Mouse (Mus musculus) kidney, embryonic 16.5 days (tissue): Measurements from ENCODE around the gene Aspdh. TPM values are rescaled to one million over a fixed set of nuclear protein-coding genes. Genes with fewer than 3 reads are reported as not detected.

Experiments used
- ATAC-seq: fragments of 200-750 bp; cut with Nextera tagmentation; 2 replicates; pipeline ENCODE4 v1.8.0; 2017; ENCODE audit warnings: moderate TSS enrichment; ENCODE audit not compliant: low FRiP score, low TSS enrichment
- H3K27ac ChIP-seq: fragments of 300-500 bp; sonication (generic); 2 replicates; pipeline ENCODE4 v1.5.1; 2014; ENCODE audit warnings: low read length
- H3K27me3 ChIP-seq: fragments of 300-500 bp; sonication (generic); 2 replicates; pipeline ENCODE4 v1.6.1; 2014; ENCODE audit warnings: low read length, control low read depth, mixed read lengths; ENCODE audit not compliant: insufficient read depth
- H3K36me3 ChIP-seq: fragments of 300-500 bp; sonication (generic); 2 replicates; pipeline ENCODE4 v1.6.1; 2014; ENCODE audit warnings: low read length, control low read depth, mixed read lengths; ENCODE audit not compliant: insufficient read depth
- H3K4me1 ChIP-seq: fragments of 300-500 bp; sonication (generic); 2 replicates; pipeline ENCODE4 v1.6.1; 2014; ENCODE audit warnings: low read length, control low read depth, mixed read lengths; ENCODE audit not compliant: insufficient read depth
- H3K4me2 ChIP-seq: fragments of 300-500 bp; sonication (generic); replicated peaks from 2 replicates; pipeline ENCODE4 v1.6.1; 2014; ENCODE audit warnings: low read depth, low read length
- H3K4me3 ChIP-seq: fragments of 300-500 bp; sonication (generic); 2 replicates; pipeline ENCODE4 v1.5.1; 2014; ENCODE audit warnings: mild to moderate bottlenecking, low read length
- H3K9ac ChIP-seq: fragments of 300-500 bp; sonication (generic); replicated peaks from 2 replicates; pipeline ENCODE4 v1.6.1; 2014; ENCODE audit warnings: low read length
- H3K9me3 ChIP-seq: fragments of 300-500 bp; sonication (generic); 2 replicates; pipeline ENCODE4 v1.6.1; 2016; ENCODE audit warnings: low read length, control low read depth
- WGBS: fragments of 180-500 bp; shearing (Covaris S2); extraction: QIAGEN DNeasy Blood & Tissue Kit; methylation state at CpG from one replicate; pipeline ENCODE4 v1.1.7; 2014; 5-methylcytosine and 5-hydroxymethylcytosine counted together
- polyA plus RNA-seq: library from polyadenylated mRNA; unstranded; fragments of >200 nt; fragmentation: Nextera tagmentation; extraction: Ambion mirVana; gene quantifications from 2 replicates; pipeline ENCODE4 v1.2.1, GENCODE M21; 2015

Aspdh gene
- polyA plus RNA-seq, 1 experiment from 2014 or later: 6.9 TPM

GRCm38 (mm10) chr7:44444886-44445527, 20.2 kb upstream of the Aspdh start:
- H3K27ac ChIP-seq: no peak overlapping the region
- no peak overlapping the region for H3K4me3 ChIP-seq
- peaks cover 14% of the 10 kb centered on the region for H3K4me1 ChIP-seq
- H3K36me3 ChIP-seq: no peaks in the 10 kb centered on the region
- no peak for ATAC-seq
- H3K9ac ChIP-seq: no peak overlapping the region
- no peaks in the 10 kb centered on the region for H3K9me3 ChIP-seq
- H3K27me3 ChIP-seq: peaks cover 66% of the 10 kb centered on the region
- H3K4me2 ChIP-seq: no peak overlapping the region
- 6% methylated on average over 29 of the region's 29 CpGs for WGBS

DNA sequence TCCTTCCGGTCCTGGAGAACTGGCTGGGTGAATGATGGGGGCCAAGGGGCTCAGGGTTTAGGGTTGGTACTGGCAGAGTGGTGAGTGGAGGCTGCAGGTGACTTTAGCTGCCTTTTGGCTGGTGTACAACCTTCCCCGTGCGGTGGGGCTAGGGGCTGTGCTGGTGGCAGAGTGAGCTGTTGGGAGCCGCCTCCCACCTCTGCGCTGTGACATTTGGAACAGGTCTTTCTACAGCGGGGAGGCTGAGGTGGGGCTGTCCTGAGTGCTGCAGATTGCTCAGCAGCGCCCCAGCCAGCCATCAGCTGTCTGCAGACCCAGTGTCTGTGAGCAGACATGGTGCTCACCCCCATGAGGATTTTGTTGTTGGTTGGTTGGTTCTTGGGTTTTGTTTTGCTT, 19.7 kb upstream of the Aspdh start:
- H3K36me3 ChIP-seq: no peaks in the 10 kb centered on the region
- no peak overlapping the region for H3K4me2 ChIP-seq
- H3K27me3 ChIP-seq: peaks cover 61% of the 10 kb centered on the region
- H3K9ac ChIP-seq: no peak overlapping the region
- no peak for ATAC-seq
- H3K4me3 ChIP-seq: no peak overlapping the region
- no peak overlapping the region for H3K27ac ChIP-seq
- peaks cover 14% of the 10 kb centered on the region for H3K4me1 ChIP-seq
- 9% methylated on average over 7 of the region's 7 CpGs for WGBS
- no peaks in the 10 kb centered on the region for H3K9me3 ChIP-seq

- 42% methylated on average over 12 of the region's 12 CpGs for WGBS
- Histone ChIP-seq H3K4me3 (no peak overlapping the region), H3K9ac (no peak overlapping the region), H3K36me3 (no peaks in the 10 kb centered on the region), H3K4me1 (peaks cover 14% of the 10 kb centered on the region), H3K9me3 (no peaks in the 10 kb centered on the region), H3K27ac (no peak overlapping the region), H3K4me2 (no peak overlapping the region), H3K27me3 (peaks cover 53% of the 10 kb centered on the region)
- ATAC-seq: no peak
Measured at GRCm38 (mm10) chr7:44446070-44446855, 18.9 kb upstream of the Aspdh start.

DNA sequence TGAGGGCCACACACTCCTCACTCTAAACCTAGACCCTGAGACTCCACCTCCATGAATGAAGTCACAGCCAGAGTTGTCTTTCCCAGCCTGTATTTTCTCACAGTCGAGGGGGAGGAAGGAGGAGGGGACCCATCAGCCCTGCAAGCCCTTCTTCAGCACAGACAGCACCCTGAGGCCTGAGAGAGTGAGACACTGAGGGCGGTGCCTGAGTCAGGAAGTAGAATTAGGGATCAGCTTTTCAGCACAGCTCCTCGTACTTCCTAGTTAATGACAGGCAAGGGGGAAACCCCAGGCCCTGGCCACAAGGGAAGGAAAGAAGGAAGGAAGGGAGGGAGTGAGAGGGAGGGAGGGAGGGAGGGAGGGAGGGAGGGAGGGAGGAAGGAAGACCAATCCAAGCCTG, 11.9 kb upstream of the Aspdh start:
- Histone ChIP-seq H3K36me3 (no peaks in the 10 kb centered on the region), H3K4me3 (no peak overlapping the region), H3K27me3 (no peaks in the 10 kb centered on the region), H3K4me2 (no peak overlapping the region), H3K9ac (no peak overlapping the region), H3K27ac (no peak overlapping the region), H3K4me1 (no peaks in the 10 kb centered on the region), H3K9me3 (peaks cover under 1% of the 10 kb centered on the region; the same call in 1 of the 2 replicates)
- whole genome bisulfite sequencing: 8% methylated on average over 3 of the region's 3 CpGs
- no peak for ATAC-seq

- ATAC-seq: no peak
- no peak overlapping the region for H3K9ac ChIP-seq
- H3K9me3 ChIP-seq: peaks cover 6% of the 10 kb centered on the region; the same call in 1 of the 2 replicates
- H3K27ac ChIP-seq: no peak overlapping the region
- no peaks in the 10 kb centered on the region for H3K4me1 ChIP-seq
- no peak overlapping the region for H3K4me3 ChIP-seq
- 83% methylated on average over 1 of the region's 1 CpGs for WGBS
- H3K36me3 ChIP-seq: no peaks in the 10 kb centered on the region
- H3K4me2 ChIP-seq: no peak overlapping the region
- peaks cover 19% of the 10 kb centered on the region for H3K27me3 ChIP-seq
Measured at GRCm38 (mm10) chr7:44456302-44456701, 8.9 kb upstream of the Aspdh start.

GRCm38 (mm10) chr7:44460067-44460466, 5.1 kb upstream of the Aspdh start:
- Histone ChIP-seq H3K36me3 (no peaks in the 10 kb centered on the region), H3K27me3 (peaks cover 53% of the 10 kb centered on the region), H3K4me2 (no peak overlapping the region), H3K9me3 (peaks cover 6% of the 10 kb centered on the region; the same call in 1 of the 2 replicates), H3K27ac (no peak overlapping the region), H3K9ac (no peak overlapping the region), H3K4me1 (0 out of 2 replicates have a peak, but pooled peaks cover 4% of the 10 kb centered on the region), H3K4me3 (no peak overlapping the region)
- no peak for ATAC-seq
- WGBS: 65% methylated on average over 6 of the region's 6 CpGs

- WGBS: 75% methylated on average over 31 of the region's 31 CpGs
- H3K27ac ChIP-seq: no peak overlapping the region
- H3K4me2 ChIP-seq: no peak overlapping the region
- 0 out of 2 replicates have a peak, but pooled peaks cover 4% of the 10 kb centered on the region for H3K4me1 ChIP-seq
- H3K27me3 ChIP-seq: peaks cover 55% of the 10 kb centered on the region
- no peak overlapping the region for H3K4me3 ChIP-seq
- no peaks in the 10 kb centered on the region for H3K36me3 ChIP-seq
- peaks cover 6% of the 10 kb centered on the region; the same call in 1 of the 2 replicates for H3K9me3 ChIP-seq
- no peak overlapping the region for H3K9ac ChIP-seq
- ATAC-seq: no peak
Measured at GRCm38 (mm10) chr7:44460767-44461502, 4.3 kb upstream of the Aspdh start.

- Histone ChIP-seq H3K9me3 (peaks cover 6% of the 10 kb centered on the region; the same call in 1 of the 2 replicates), H3K4me1 (0 out of 2 replicates have a peak, but pooled peaks cover 4% of the 10 kb centered on the region), H3K9ac (no peak overlapping the region), H3K36me3 (no peaks in the 10 kb centered on the region), H3K4me3 (no peak overlapping the region; the same call in 1 of the 2 replicates), H3K4me2 (peak overlapping the region; percentile 57; the same call in 1 of the 2 replicates), H3K27ac (no peak overlapping the region), H3K27me3 (peaks cover 55% of the 10 kb centered on the region)
- ATAC-seq: no peak
- WGBS: 53% methylated on average over 56 of the region's 57 CpGs
Measured at GRCm38 (mm10) chr7:44461503-44462217, 3.5 kb upstream of the Aspdh start.
